Mouse (Mus musculus): ENCODE data around the gene Ppm1n. TPM values are rescaled to one million over a fixed set of nuclear protein-coding genes. Genes with fewer than 3 reads are reported as not detected.

Ppm1n gene
- total and polyA plus RNA-seq, 2 experiments = 0.13 TPM; not detected in 1

GRCm38 (mm10) chr7:19303046-19303305, 23.1 kb upstream of the Ppm1n start:
- H3K79me2 ChIP-seq (ENCODE audit: control insufficient read depth, insufficient read depth, low read length) = no peaks in the 10 kb centered on the region
- H3K4me3 ChIP-seq (ENCODE audit: insufficient read depth, low read depth, low read length) = no peak overlapping the region
- no peaks in the 10 kb centered on the region for H3K27me3 ChIP-seq (ENCODE audit: control insufficient read depth, insufficient read depth, low read length)
- H3K36me3 ChIP-seq (ENCODE audit: control insufficient read depth, insufficient read depth, low read length) = no peaks in the 10 kb centered on the region
- no peaks in the 10 kb centered on the region for H3K4me1 ChIP-seq (ENCODE audit: control insufficient read depth, insufficient read depth, low read length)
- TF ChIP-seq POLR2A (IDR thresholded peaks at IDR 0.05; ENCODE audit: extremely low read depth, insufficient read depth, low read length) (no peak), CTCF (IDR thresholded peaks at IDR 0.05; ENCODE audit: low read depth, low read length) (no peak)
- no peak overlapping the region for H3K9ac ChIP-seq (ENCODE audit: low read depth, low read length)
- H3K27ac ChIP-seq (replicated peaks; ENCODE audit: insufficient read depth, low read depth, low read length) = no peak overlapping the region
- DNase-seq (ENCODE audit: extremely low read depth, low read depth, low spot score) = no peak
- 83% methylated on average over 12 of the region's 12 CpGs for WGBS

DNA sequence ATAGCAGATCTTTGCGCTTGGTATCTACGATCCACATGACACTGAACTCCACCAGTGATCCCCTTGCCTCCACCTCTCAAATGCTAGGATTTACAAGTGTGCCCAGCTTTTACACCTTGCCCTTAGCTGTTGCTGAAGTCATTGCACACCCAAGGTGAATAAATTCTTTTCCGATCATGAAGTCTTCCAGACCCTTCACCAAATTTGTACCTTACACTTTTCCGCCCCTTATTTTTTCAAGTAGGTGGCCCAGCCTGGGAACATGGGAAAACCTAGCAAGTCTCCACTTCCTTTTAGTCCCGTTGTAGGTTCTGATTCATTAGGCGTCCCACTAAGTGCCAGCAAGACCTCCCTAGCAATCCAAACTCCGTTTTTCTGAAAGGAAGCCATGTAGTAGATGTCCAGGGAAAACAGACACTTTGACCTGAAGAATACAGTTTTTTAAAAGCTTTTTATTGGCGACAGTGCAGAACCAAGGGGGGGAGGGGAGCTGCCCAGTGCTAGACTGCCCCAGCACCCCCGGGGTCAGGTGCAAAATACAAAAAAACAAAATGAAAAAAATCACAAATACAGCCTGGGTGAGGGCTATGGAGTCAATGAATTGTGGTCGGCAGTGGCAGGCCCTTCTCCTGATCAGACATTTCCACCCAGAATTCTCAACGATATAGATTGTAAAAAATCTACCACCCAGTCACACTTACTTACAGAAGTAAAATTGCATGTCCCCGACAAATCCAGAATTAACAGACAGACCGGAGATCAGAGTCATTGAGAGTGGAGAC, 22.6 kb upstream of the Ppm1n start:
- no peaks in the 10 kb centered on the region for H3K4me1 ChIP-seq (ENCODE audit: control insufficient read depth, insufficient read depth, low read length)
- TF ChIP-seq POLR2A (IDR thresholded peaks at IDR 0.05; ENCODE audit: extremely low read depth, insufficient read depth, low read length) = no peak
- no peak for TF ChIP-seq CTCF (IDR thresholded peaks at IDR 0.05; ENCODE audit: low read depth, low read length)
- 50% methylated on average over 13 of the region's 13 CpGs for WGBS
- H3K9ac ChIP-seq (ENCODE audit: low read depth, low read length) = no peak overlapping the region
- H3K79me2 ChIP-seq (ENCODE audit: control insufficient read depth, insufficient read depth, low read length) = no peaks in the 10 kb centered on the region
- H3K27me3 ChIP-seq (ENCODE audit: control insufficient read depth, insufficient read depth, low read length) = no peaks in the 10 kb centered on the region
- no peak overlapping the region for H3K4me3 ChIP-seq (ENCODE audit: insufficient read depth, low read depth, low read length)
- no peaks in the 10 kb centered on the region for H3K36me3 ChIP-seq (ENCODE audit: control insufficient read depth, insufficient read depth, low read length)
- no peak for DNase-seq (ENCODE audit: extremely low read depth, low read depth, low spot score)
- H3K27ac ChIP-seq (replicated peaks; ENCODE audit: insufficient read depth, low read depth, low read length) = no peak overlapping the region

DNA sequence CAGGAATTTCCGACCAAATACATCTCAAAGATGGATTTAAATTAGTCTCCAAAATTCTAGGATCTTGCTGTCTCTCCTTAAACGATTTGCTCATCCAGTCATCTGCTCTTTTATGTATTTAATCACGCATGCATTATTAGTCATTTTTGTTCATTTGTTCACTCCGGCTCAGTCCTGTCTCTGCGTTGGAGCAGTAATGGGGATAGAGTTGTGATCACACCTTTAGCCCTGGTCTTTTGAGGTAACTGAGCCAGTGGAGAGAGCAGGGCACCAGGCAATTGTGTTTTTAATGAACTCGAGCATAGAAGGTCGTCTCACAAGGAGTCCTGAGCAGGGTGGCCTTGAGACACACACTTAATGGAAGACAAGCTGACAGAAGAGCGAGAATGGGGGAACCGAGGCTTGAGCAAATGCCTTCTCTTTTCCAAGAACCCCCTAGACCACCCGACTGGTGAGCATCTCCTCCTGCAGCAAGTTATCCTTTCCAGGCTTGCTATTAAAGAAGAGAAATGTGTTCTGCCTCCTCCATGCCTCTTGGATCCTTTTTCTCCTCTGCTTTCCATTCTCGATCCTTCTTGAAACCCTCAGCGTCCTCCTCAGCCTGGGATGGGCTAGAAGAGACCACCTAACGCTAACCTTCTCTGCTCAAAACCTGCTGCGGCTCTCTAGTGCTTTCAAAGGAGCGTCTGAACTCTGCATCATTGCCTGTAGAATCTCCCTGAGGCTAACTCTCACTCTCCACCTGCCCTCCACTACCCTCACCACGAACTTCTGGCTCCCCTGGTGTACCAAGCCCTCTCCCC, 21.8 kb upstream of the Ppm1n start:
- no peaks in the 10 kb centered on the region for H3K4me1 ChIP-seq (ENCODE audit: control insufficient read depth, insufficient read depth, low read length)
- 12% methylated on average over 16 of the region's 16 CpGs for WGBS
- H3K9ac ChIP-seq (ENCODE audit: low read depth, low read length) = no peak overlapping the region
- H3K27ac ChIP-seq (replicated peaks; ENCODE audit: insufficient read depth, low read depth, low read length) = no peak overlapping the region
- DNase-seq (ENCODE audit: extremely low read depth, low read depth, low spot score) = no peak
- H3K79me2 ChIP-seq (ENCODE audit: control insufficient read depth, insufficient read depth, low read length) = no peaks in the 10 kb centered on the region
- no peaks in the 10 kb centered on the region for H3K27me3 ChIP-seq (ENCODE audit: control insufficient read depth, insufficient read depth, low read length)
- TF ChIP-seq POLR2A (IDR thresholded peaks at IDR 0.05; ENCODE audit: extremely low read depth, insufficient read depth, low read length) = no peak
- no peak for TF ChIP-seq CTCF (IDR thresholded peaks at IDR 0.05; ENCODE audit: low read depth, low read length)
- H3K4me3 ChIP-seq (ENCODE audit: insufficient read depth, low read depth, low read length) = no peak overlapping the region
- no peaks in the 10 kb centered on the region for H3K36me3 ChIP-seq (ENCODE audit: control insufficient read depth, insufficient read depth, low read length)

DNA sequence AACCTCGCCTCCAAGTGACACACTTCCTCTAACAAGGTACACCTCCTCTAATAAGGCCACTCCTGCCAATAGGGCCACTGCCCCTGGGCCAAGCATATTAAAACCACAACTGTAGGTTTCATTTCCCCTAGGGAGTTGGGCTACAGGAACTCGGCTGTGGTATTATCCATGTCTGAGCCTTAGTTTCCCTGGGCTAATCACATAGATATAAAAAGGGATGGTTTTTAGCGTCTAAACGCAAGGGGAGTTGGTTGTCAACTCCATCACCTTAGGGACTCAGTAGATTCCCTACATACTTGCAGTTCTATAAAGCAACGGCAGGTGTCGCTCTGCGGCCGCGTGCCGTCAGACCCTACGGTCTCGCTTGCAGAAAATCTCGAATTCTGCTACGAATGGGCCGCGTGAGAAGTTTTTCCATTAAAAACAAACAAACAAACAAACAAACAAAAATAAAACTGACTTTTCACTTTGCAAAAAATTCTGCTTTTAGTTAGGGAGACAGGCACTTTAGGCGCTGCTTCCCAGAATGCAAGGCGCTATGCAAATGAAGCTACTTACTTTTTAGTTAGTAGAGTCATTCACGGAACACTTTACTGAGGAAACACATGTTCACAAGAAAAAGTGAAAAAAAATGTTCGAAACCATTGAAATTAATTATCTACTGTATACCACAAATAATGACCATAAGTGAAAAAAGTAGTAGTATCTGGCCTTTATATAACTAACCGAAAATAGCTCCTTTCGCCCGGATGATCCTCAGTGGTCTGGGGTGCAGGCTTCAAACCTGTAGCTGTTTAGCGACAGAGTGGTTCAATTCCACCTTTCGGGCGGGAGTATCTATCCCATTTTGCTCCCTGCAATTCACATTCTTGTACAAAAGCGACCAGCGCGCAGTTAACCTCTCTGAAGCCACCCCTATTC, 20.9 kb upstream of the Ppm1n start:
- Histone ChIP-seq H3K36me3 (ENCODE audit: control insufficient read depth, insufficient read depth, low read length) (no peaks in the 10 kb centered on the region), H3K27ac (replicated peaks; ENCODE audit: insufficient read depth, low read depth, low read length) (no peak overlapping the region), H3K4me3 (ENCODE audit: insufficient read depth, low read depth, low read length) (peak overlapping the region; percentile 55), H3K4me1 (ENCODE audit: control insufficient read depth, insufficient read depth, low read length) (no peaks in the 10 kb centered on the region), H3K27me3 (ENCODE audit: control insufficient read depth, insufficient read depth, low read length) (no peaks in the 10 kb centered on the region), H3K9ac (ENCODE audit: low read depth, low read length) (no peak overlapping the region), H3K79me2 (ENCODE audit: control insufficient read depth, insufficient read depth, low read length) (no peaks in the 10 kb centered on the region)
- DNase-seq (ENCODE audit: extremely low read depth, low read depth, low spot score) = peak; percentile 83
- TF ChIP-seq CTCF (IDR thresholded peaks at IDR 0.05; ENCODE audit: low read depth, low read length) (peak; percentile 98), POLR2A (IDR thresholded peaks at IDR 0.05; ENCODE audit: extremely low read depth, insufficient read depth, low read length) (no peak)
- under 1% methylated on average over 29 of the region's 29 CpGs for WGBS

DNA sequence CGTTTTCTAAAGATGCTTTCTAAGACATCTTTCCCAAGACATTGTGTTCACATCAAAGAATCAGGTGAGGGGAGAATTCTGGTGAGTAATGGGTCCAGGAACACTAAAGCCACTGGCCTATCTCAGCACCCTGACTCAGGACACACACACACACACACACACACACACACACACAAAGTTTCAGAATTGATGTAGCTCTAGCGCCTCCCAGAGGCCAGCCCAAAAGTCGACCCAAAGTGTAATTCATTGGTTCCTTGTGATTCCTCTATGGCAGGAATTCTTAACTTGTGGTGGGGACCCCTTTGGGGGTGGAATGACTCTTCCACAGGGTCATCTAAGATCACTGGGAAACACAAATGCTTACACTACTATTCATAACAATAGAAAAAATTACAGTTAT, 19.3 kb upstream of the Ppm1n start:
- Histone ChIP-seq H3K27ac (replicated peaks; ENCODE audit: insufficient read depth, low read depth, low read length) (no peak overlapping the region), H3K36me3 (ENCODE audit: control insufficient read depth, insufficient read depth, low read length) (no peaks in the 10 kb centered on the region), H3K4me3 (ENCODE audit: insufficient read depth, low read depth, low read length) (no peak overlapping the region), H3K4me1 (ENCODE audit: control insufficient read depth, insufficient read depth, low read length) (no peaks in the 10 kb centered on the region), H3K9ac (ENCODE audit: low read depth, low read length) (no peak overlapping the region), H3K27me3 (ENCODE audit: control insufficient read depth, insufficient read depth, low read length) (no peaks in the 10 kb centered on the region), H3K79me2 (ENCODE audit: control insufficient read depth, insufficient read depth, low read length) (no peaks in the 10 kb centered on the region)
- peak; percentile 49 for DNase-seq (ENCODE audit: extremely low read depth, low read depth, low spot score)
- peak; percentile 61 for TF ChIP-seq CTCF (IDR thresholded peaks at IDR 0.05; ENCODE audit: low read depth, low read length)
- no peak for TF ChIP-seq POLR2A (IDR thresholded peaks at IDR 0.05; ENCODE audit: extremely low read depth, insufficient read depth, low read length)
- 13% methylated on average over 3 of the region's 3 CpGs for WGBS
